Mouse (Mus musculus) olfactory bulb, adult 2 months (tissue): Measurements from ENCODE around the gene Rin3. TPM values are rescaled to one million over a fixed set of nuclear protein-coding genes. Genes with fewer than 3 reads are reported as not detected.

ENCODE experiments used
- H3K27ac ChIP-seq: fragments of 200-500 bp; 2 replicates; pipeline ENCODE4 v1.5.1; 2012; ENCODE audit warnings: low read depth, low read length; ENCODE audit not compliant: insufficient read depth
- H3K4me1 ChIP-seq: fragments of 200-500 bp; 2 replicates; pipeline ENCODE4 v1.6.1; 2012; ENCODE audit warnings: low read length; ENCODE audit not compliant: control insufficient read depth, insufficient read depth
- H3K4me3 ChIP-seq: fragments of 200-500 bp; 2 replicates; pipeline ENCODE4 v1.5.1; 2012; ENCODE audit warnings: mild to moderate bottlenecking, low read depth, low read length, moderate library complexity; ENCODE audit not compliant: insufficient read depth
- CTCF ChIP-seq: fragments of 200-500 bp; IDR thresholded peaks from 2 replicates; pipeline ENCODE4 v1.5.1; 2012; ENCODE audit warnings: low read depth, mild to moderate bottlenecking, low read length, moderate library complexity; ENCODE audit not compliant: insufficient read depth
- POLR2A ChIP-seq: fragments of 200-500 bp; IDR thresholded peaks from 2 replicates; pipeline ENCODE4 v1.6.1; 2012; ENCODE audit warnings: mild to moderate bottlenecking, low read depth, low read length, moderate library complexity; ENCODE audit not compliant: insufficient read depth
- WGBS: fragments of 180-500 bp; shearing (Covaris S2); methylation state at CpG from one replicate; pipeline ENCODE4 v1.1.7; 2018; 5-methylcytosine and 5-hydroxymethylcytosine counted together
- polyA plus RNA-seq: library from polyadenylated mRNA; stranded (reverse); fragments of >200 nt; gene quantifications from 2 replicates; pipeline ENCODE4 v1.2.4, GENCODE M21; 2012; ENCODE audit warnings: low replicate concordance; ENCODE audit not compliant: missing spikeins, insufficient read depth, insufficient read length

The Rin3 gene
- polyA plus RNA-seq, 1 experiment = not detected

GRCm38 (mm10) chr12:102285779-102286178 is 2.9 kb downstream of the Rin3 start:
- peaks cover 16% of the 10 kb centered on the region for H3K4me1 ChIP-seq
- H3K27ac ChIP-seq = no peak overlapping the region
- TF ChIP-seq CTCF (no peak), POLR2A (no peak)
- H3K4me3 ChIP-seq = no peak overlapping the region
- WGBS = 88% methylated on average over 5 of the region's 5 CpGs

- 66% methylated on average over 10 of the region's 10 CpGs for WGBS
- TF ChIP-seq POLR2A = no peak
- no peak for TF ChIP-seq CTCF
- peaks cover 16% of the 10 kb centered on the region for H3K4me1 ChIP-seq
- no peak overlapping the region for H3K27ac ChIP-seq
- H3K4me3 ChIP-seq = no peak overlapping the region
Measured at GRCm38 (mm10) chr12:102286681-102287414, 4.0 kb downstream of the Rin3 start.

GRCm38 (mm10) chr12:102287904-102288602 is 5.2 kb downstream of the Rin3 start:
- Histone ChIP-seq H3K27ac (no peak overlapping the region), H3K4me3 (no peak overlapping the region), H3K4me1 (peaks cover 10% of the 10 kb centered on the region)
- WGBS = 85% methylated on average over 6 of the region's 6 CpGs
- TF ChIP-seq CTCF (no peak), POLR2A (no peak)

GRCm38 (mm10) chr12:102288846-102289245 is 6.0 kb downstream of the Rin3 start:
- Histone ChIP-seq H3K27ac (no peak overlapping the region), H3K4me1 (peaks cover 3% of the 10 kb centered on the region), H3K4me3 (no peak overlapping the region)
- TF ChIP-seq CTCF (no peak), POLR2A (no peak)
- WGBS = 76% methylated on average over 2 of the region's 2 CpGs

- Histone ChIP-seq H3K27ac (no peak overlapping the region), H3K4me1 (peaks cover 3% of the 10 kb centered on the region), H3K4me3 (no peak overlapping the region)
- WGBS = 95% methylated on average over 1 of the region's 1 CpGs
- TF ChIP-seq CTCF (no peak), POLR2A (no peak)
Measured at GRCm38 (mm10) chr12:102289568-102289967, 6.7 kb downstream of the Rin3 start.

GRCm38 (mm10) chr12:102290662-102291061 is 7.8 kb downstream of the Rin3 start:
- Histone ChIP-seq H3K27ac (no peak overlapping the region), H3K4me3 (no peak overlapping the region), H3K4me1 (peaks cover 10% of the 10 kb centered on the region)
- no peak for TF ChIP-seq POLR2A
- no peak for TF ChIP-seq CTCF
- 89% methylated on average over 2 of the region's 2 CpGs for WGBS

GRCm38 (mm10) chr12:102291686-102292085 is 8.8 kb downstream of the Rin3 start:
- Histone ChIP-seq H3K27ac (no peak overlapping the region), H3K4me1 (peaks cover 10% of the 10 kb centered on the region), H3K4me3 (no peak overlapping the region)
- WGBS = 58% methylated on average over 6 of the region's 6 CpGs
- TF ChIP-seq POLR2A = no peak
- TF ChIP-seq CTCF = no peak

GRCm38 (mm10) chr12:102292501-102293215 is 9.8 kb downstream of the Rin3 start:
- H3K27ac ChIP-seq = no peak overlapping the region
- 91% methylated on average over 7 of the region's 7 CpGs for WGBS
- H3K4me3 ChIP-seq = no peak overlapping the region

GRCm38 (mm10) chr12:102294634-102295033 is 11.8 kb downstream of the Rin3 start:
- H3K4me3 ChIP-seq = no peak overlapping the region
- no peak overlapping the region for H3K27ac ChIP-seq
- 68% methylated on average over 5 of the region's 5 CpGs for WGBS
- TF ChIP-seq POLR2A (no peak), CTCF (no peak)
- peaks cover 8% of the 10 kb centered on the region for H3K4me1 ChIP-seq

More at GRCm38 (mm10) chr12:102292501-102293215, 9.8 kb downstream of the Rin3 start:
- no peak for TF ChIP-seq POLR2A
- TF ChIP-seq CTCF = no peak
- peaks cover 8% of the 10 kb centered on the region for H3K4me1 ChIP-seq

GRCm38 (mm10) chr12:102295230-102295629 is 12.4 kb downstream of the Rin3 start:
- H3K4me3 ChIP-seq = no peak overlapping the region
- H3K27ac ChIP-seq = no peak overlapping the region
- TF ChIP-seq CTCF = no peak
- TF ChIP-seq POLR2A = no peak
- 58% methylated on average over 7 of the region's 7 CpGs for WGBS
- H3K4me1 ChIP-seq = peaks cover 8% of the 10 kb centered on the region
